Mouse (Mus musculus): Measurements from ENCODE around the gene Lrrc49. TPM values are rescaled to one million over a fixed set of nuclear protein-coding genes. Genes with fewer than 3 reads are reported as not detected.

Lrrc49 gene
- polyA plus RNA-seq, 1 experiment from 2014 or later, result 0.79 TPM

GRCm38 (mm10) chr9:60548182-60548581 is 139.8 kb downstream of the Lrrc49 start:
- WGBS (ENCODE audit: insufficient replicate concordance), result 26% methylated on average over 4 of the region's 4 CpGs
- no peaks in the 10 kb centered on the region for H3K9me3 ChIP-seq (replicated peaks; ENCODE audit: control insufficient read depth, low read length)
- no peaks in the 10 kb centered on the region for H3K27me3 ChIP-seq (ENCODE audit: control insufficient read depth, insufficient read depth, low read depth, low read length)
- no peak overlapping the region for H3K4me3 ChIP-seq (ENCODE audit: low read depth, low read length)
- H3K27ac ChIP-seq (ENCODE audit: low read length), result no peak overlapping the region
- no peak overlapping the region for H3K4me2 ChIP-seq (ENCODE audit: low read depth, low read length)
- no peak overlapping the region for H3K9ac ChIP-seq (ENCODE audit: low read depth, low read length)
- no peaks in the 10 kb centered on the region for H3K36me3 ChIP-seq (ENCODE audit: control insufficient read depth, insufficient read depth)
- ATAC-seq (ENCODE audit: low read depth), result no peak
- H3K4me1 ChIP-seq (ENCODE audit: control insufficient read depth, low read depth, low read length), result peaks cover 11% of the 10 kb centered on the region

- no peaks in the 10 kb centered on the region for H3K9me3 ChIP-seq (replicated peaks; ENCODE audit: control insufficient read depth, low read length)
- H3K27ac ChIP-seq (ENCODE audit: low read length), result no peak overlapping the region
- no peak for ATAC-seq (ENCODE audit: low read depth)
- H3K4me1 ChIP-seq (ENCODE audit: control insufficient read depth, low read depth, low read length), result peaks cover 11% of the 10 kb centered on the region
- H3K36me3 ChIP-seq (ENCODE audit: control insufficient read depth, insufficient read depth), result no peaks in the 10 kb centered on the region
- H3K4me2 ChIP-seq (ENCODE audit: low read depth, low read length), result no peak overlapping the region
- no peaks in the 10 kb centered on the region for H3K27me3 ChIP-seq (ENCODE audit: control insufficient read depth, insufficient read depth, low read depth, low read length)
- 21% methylated on average over 2 of the region's 2 CpGs for WGBS (ENCODE audit: insufficient replicate concordance)
- H3K9ac ChIP-seq (ENCODE audit: low read depth, low read length), result no peak overlapping the region
- H3K4me3 ChIP-seq (ENCODE audit: low read depth, low read length), result no peak overlapping the region
These were observed 141.8 kb downstream of the Lrrc49 start for GRCm38 (mm10) chr9:60546169-60546568.

- Histone ChIP-seq H3K4me1 (ENCODE audit: control insufficient read depth, low read depth, low read length) (peaks cover 11% of the 10 kb centered on the region), H3K9me3 (replicated peaks; ENCODE audit: control insufficient read depth, low read length) (no peaks in the 10 kb centered on the region), H3K4me3 (ENCODE audit: low read depth, low read length) (no peak overlapping the region), H3K27ac (ENCODE audit: low read length) (no peak overlapping the region), H3K27me3 (ENCODE audit: control insufficient read depth, insufficient read depth, low read depth, low read length) (no peaks in the 10 kb centered on the region), H3K4me2 (ENCODE audit: low read depth, low read length) (peak overlapping the region; percentile 21; the same call in 1 of the 2 replicates), H3K9ac (ENCODE audit: low read depth, low read length) (no peak overlapping the region), H3K36me3 (ENCODE audit: control insufficient read depth, insufficient read depth) (no peaks in the 10 kb centered on the region)
- ATAC-seq (ENCODE audit: low read depth), result peak; percentile 59
- WGBS (ENCODE audit: insufficient replicate concordance), result 29% methylated on average over 13 of the region's 13 CpGs
These were observed 142.4 kb downstream of the Lrrc49 start for GRCm38 (mm10) chr9:60545361-60546096.

- H3K9ac ChIP-seq (ENCODE audit: low read depth, low read length), result no peak overlapping the region
- no peaks in the 10 kb centered on the region for H3K9me3 ChIP-seq (replicated peaks; ENCODE audit: control insufficient read depth, low read length)
- peaks cover 11% of the 10 kb centered on the region for H3K4me1 ChIP-seq (ENCODE audit: control insufficient read depth, low read depth, low read length)
- WGBS (ENCODE audit: insufficient replicate concordance), result 50% methylated on average over 7 of the region's 7 CpGs
- H3K4me3 ChIP-seq (ENCODE audit: low read depth, low read length), result no peak overlapping the region
- H3K36me3 ChIP-seq (ENCODE audit: control insufficient read depth, insufficient read depth), result no peaks in the 10 kb centered on the region
- H3K27me3 ChIP-seq (ENCODE audit: control insufficient read depth, insufficient read depth, low read depth, low read length), result no peaks in the 10 kb centered on the region
- no peak overlapping the region for H3K4me2 ChIP-seq (ENCODE audit: low read depth, low read length)
- ATAC-seq (ENCODE audit: low read depth), result no peak
- no peak overlapping the region for H3K27ac ChIP-seq (ENCODE audit: low read length)
These were observed 144.4 kb downstream of the Lrrc49 start for GRCm38 (mm10) chr9:60543422-60544015.

- no peaks in the 10 kb centered on the region for H3K36me3 ChIP-seq (ENCODE audit: control insufficient read depth, insufficient read depth)
- H3K9ac ChIP-seq (ENCODE audit: low read depth, low read length), result no peak overlapping the region
- H3K27ac ChIP-seq (ENCODE audit: low read length), result no peak overlapping the region
- H3K4me1 ChIP-seq (ENCODE audit: control insufficient read depth, low read depth, low read length), result no peaks in the 10 kb centered on the region
- no peaks in the 10 kb centered on the region for H3K9me3 ChIP-seq (replicated peaks; ENCODE audit: control insufficient read depth, low read length)
- no peak overlapping the region for H3K4me2 ChIP-seq (ENCODE audit: low read depth, low read length)
- H3K27me3 ChIP-seq (ENCODE audit: control insufficient read depth, insufficient read depth, low read depth, low read length), result no peaks in the 10 kb centered on the region
- H3K4me3 ChIP-seq (ENCODE audit: low read depth, low read length), result no peak overlapping the region
- WGBS (ENCODE audit: insufficient replicate concordance), result 77% methylated on average over 12 of the region's 12 CpGs
- ATAC-seq (ENCODE audit: low read depth), result no peak
These were observed 157.6 kb downstream of the Lrrc49 start for GRCm38 (mm10) chr9:60530310-60530709.

- H3K9me3 ChIP-seq (replicated peaks; ENCODE audit: control insufficient read depth, low read length), result no peaks in the 10 kb centered on the region
- no peak overlapping the region for H3K9ac ChIP-seq (ENCODE audit: low read depth, low read length)
- no peak overlapping the region for H3K4me2 ChIP-seq (ENCODE audit: low read depth, low read length)
- no peak overlapping the region for H3K4me3 ChIP-seq (ENCODE audit: low read depth, low read length)
- no peak for ATAC-seq (ENCODE audit: low read depth)
- no peak overlapping the region for H3K27ac ChIP-seq (ENCODE audit: low read length)
- 55% methylated on average over 10 of the region's 10 CpGs for WGBS (ENCODE audit: insufficient replicate concordance)
- H3K36me3 ChIP-seq (ENCODE audit: control insufficient read depth, insufficient read depth), result no peaks in the 10 kb centered on the region
- H3K4me1 ChIP-seq (ENCODE audit: control insufficient read depth, low read depth, low read length), result no peaks in the 10 kb centered on the region
- no peaks in the 10 kb centered on the region for H3K27me3 ChIP-seq (ENCODE audit: control insufficient read depth, insufficient read depth, low read depth, low read length)
These were observed 158.4 kb downstream of the Lrrc49 start for GRCm38 (mm10) chr9:60529348-60530243.

GRCm38 (mm10) chr9:60528269-60528668 is 159.7 kb downstream of the Lrrc49 start:
- no peaks in the 10 kb centered on the region for H3K9me3 ChIP-seq (replicated peaks; ENCODE audit: control insufficient read depth, low read length)
- no peak overlapping the region for H3K27ac ChIP-seq (ENCODE audit: low read length)
- H3K9ac ChIP-seq (ENCODE audit: low read depth, low read length), result no peak overlapping the region
- H3K4me3 ChIP-seq (ENCODE audit: low read depth, low read length), result no peak overlapping the region
- no peaks in the 10 kb centered on the region for H3K4me1 ChIP-seq (ENCODE audit: control insufficient read depth, low read depth, low read length)
- H3K27me3 ChIP-seq (ENCODE audit: control insufficient read depth, insufficient read depth, low read depth, low read length), result no peaks in the 10 kb centered on the region
- H3K36me3 ChIP-seq (ENCODE audit: control insufficient read depth, insufficient read depth), result no peaks in the 10 kb centered on the region
- H3K4me2 ChIP-seq (ENCODE audit: low read depth, low read length), result no peak overlapping the region
- WGBS (ENCODE audit: insufficient replicate concordance), result 49% methylated on average over 3 of the region's 3 CpGs
- no peak for ATAC-seq (ENCODE audit: low read depth)

GRCm38 (mm10) chr9:60527836-60528235 is 160.1 kb downstream of the Lrrc49 start:
- Histone ChIP-seq H3K27me3 (ENCODE audit: control insufficient read depth, insufficient read depth, low read depth, low read length) (no peaks in the 10 kb centered on the region), H3K9me3 (replicated peaks; ENCODE audit: control insufficient read depth, low read length) (no peaks in the 10 kb centered on the region), H3K36me3 (ENCODE audit: control insufficient read depth, insufficient read depth) (no peaks in the 10 kb centered on the region), H3K4me3 (ENCODE audit: low read depth, low read length) (no peak overlapping the region), H3K4me1 (ENCODE audit: control insufficient read depth, low read depth, low read length) (no peaks in the 10 kb centered on the region), H3K9ac (ENCODE audit: low read depth, low read length) (no peak overlapping the region), H3K4me2 (ENCODE audit: low read depth, low read length) (no peak overlapping the region), H3K27ac (ENCODE audit: low read length) (no peak overlapping the region)
- 65% methylated on average over 2 of the region's 2 CpGs for WGBS (ENCODE audit: insufficient replicate concordance)
- no peak for ATAC-seq (ENCODE audit: low read depth)

Measured in liver, embryonic 16.5 days (tissue).